Mouse (Mus musculus) midbrain, embryonic 12.5 days (tissue): ENCODE measurements at regions not wholly inside any gene's neighbourhood (a gene's known extent, or its start where the extent isn't known, plus 50 kb on each side); places are given as distances from the start of the nearest gene placed in this dataset.

Experiments used
- ATAC-seq: fragments of 200-750 bp; cut with Nextera tagmentation; 2 replicates; pipeline ENCODE4 v1.8.0; 2017; ENCODE audit warnings: low read depth, moderate TSS enrichment, moderate library complexity; ENCODE audit not compliant: low FRiP score
- H3K27ac ChIP-seq: fragments of 300-500 bp; sonication (generic); replicated peaks from 2 replicates; pipeline ENCODE4 v1.5.1; 2016; ENCODE audit warnings: mild to moderate bottlenecking
- H3K27me3 ChIP-seq: fragments of 300-500 bp; sonication (generic); 2 replicates; pipeline ENCODE4 v1.6.1; 2016; ENCODE audit warnings: mild to moderate bottlenecking
- H3K36me3 ChIP-seq: fragments of 300-500 bp; sonication (generic); 2 replicates; pipeline ENCODE4 v1.6.1; 2016
- H3K4me1 ChIP-seq: fragments of 300-500 bp; sonication (generic); 2 replicates; pipeline ENCODE4 v1.6.1; 2016
- H3K4me2 ChIP-seq: fragments of 300-500 bp; sonication (generic); replicated peaks from 2 replicates; pipeline ENCODE4 v1.6.1; 2016; ENCODE audit warnings: mild to moderate bottlenecking, moderate library complexity
- H3K4me3 ChIP-seq: fragments of 300-500 bp; sonication (generic); 2 replicates; pipeline ENCODE4 v1.5.1; 2016; ENCODE audit warnings: mild to moderate bottlenecking
- H3K9ac ChIP-seq: fragments of 300-500 bp; sonication (generic); replicated peaks from 2 replicates; pipeline ENCODE4 v1.6.1; 2016; ENCODE audit warnings: mild to moderate bottlenecking, moderate library complexity
- H3K9me3 ChIP-seq: fragments of 300-500 bp; sonication (generic); 2 replicates; pipeline ENCODE4 v1.6.1; 2016; ENCODE audit warnings: mild to moderate bottlenecking
- WGBS: fragments of 180-500 bp; shearing (Covaris S2); methylation state at CpG from one replicate; pipeline ENCODE4 v1.1.7; 2016; 5-methylcytosine and 5-hydroxymethylcytosine counted together

- Histone ChIP-seq H3K9ac (no peak overlapping the region), H3K9me3 (no peaks in the 10 kb centered on the region), H3K4me1 (no peaks in the 10 kb centered on the region), H3K36me3 (no peaks in the 10 kb centered on the region), H3K4me3 (no peak overlapping the region), H3K27me3 (no peaks in the 10 kb centered on the region), H3K27ac (no peak overlapping the region), H3K4me2 (no peak overlapping the region)
- 74% methylated on average over 26 of the region's 26 CpGs for WGBS
- no peak for ATAC-seq
Observed at GRCm38 (mm10) chr16:93486646-93487550, 117.0 kb downstream of the Setd4 start.

GRCm38 (mm10) chr16:93469957-93470356 is 133.9 kb downstream of the Setd4 start:
- no peak overlapping the region for H3K4me3 ChIP-seq
- no peaks in the 10 kb centered on the region for H3K4me1 ChIP-seq
- H3K27me3 ChIP-seq = no peaks in the 10 kb centered on the region
- 80% methylated on average over 6 of the region's 6 CpGs for WGBS
- ATAC-seq = no peak
- H3K9me3 ChIP-seq = no peaks in the 10 kb centered on the region; the same call in 1 of the 2 replicates
- H3K36me3 ChIP-seq = no peaks in the 10 kb centered on the region
- no peak overlapping the region for H3K27ac ChIP-seq
- H3K4me2 ChIP-seq = no peak overlapping the region
- no peak overlapping the region for H3K9ac ChIP-seq

- Histone ChIP-seq H3K4me2 (no peak overlapping the region), H3K9me3 (no peaks in the 10 kb centered on the region), H3K4me3 (no peak overlapping the region), H3K9ac (no peak overlapping the region), H3K27ac (no peak overlapping the region), H3K27me3 (0 out of 2 replicates have a peak, but pooled peaks cover under 1% of the 10 kb centered on the region), H3K36me3 (no peaks in the 10 kb centered on the region), H3K4me1 (no peaks in the 10 kb centered on the region)
- 83% methylated on average over 5 of the region's 5 CpGs for WGBS
- ATAC-seq = no peak
Observed at GRCm38 (mm10) chr16:93465741-93466140, 138.1 kb downstream of the Setd4 start.

GRCm38 (mm10) chr16:93464898-93465297 is 139.0 kb downstream of the Setd4 start:
- 66% methylated on average over 2 of the region's 2 CpGs for WGBS
- no peaks in the 10 kb centered on the region for H3K4me1 ChIP-seq
- H3K9me3 ChIP-seq = no peaks in the 10 kb centered on the region
- no peak overlapping the region for H3K27ac ChIP-seq
- H3K27me3 ChIP-seq = peaks cover 9% of the 10 kb centered on the region; the same call in 1 of the 2 replicates
- no peak overlapping the region for H3K9ac ChIP-seq
- no peak for ATAC-seq
- H3K36me3 ChIP-seq = no peaks in the 10 kb centered on the region
- no peak overlapping the region for H3K4me3 ChIP-seq
- no peak overlapping the region for H3K4me2 ChIP-seq

- WGBS = 86% methylated on average over 13 of the region's 13 CpGs
- Histone ChIP-seq H3K4me1 (peaks cover 8% of the 10 kb centered on the region), H3K9me3 (no peaks in the 10 kb centered on the region), H3K36me3 (no peaks in the 10 kb centered on the region), H3K9ac (no peak overlapping the region), H3K4me2 (no peak overlapping the region), H3K27ac (no peak overlapping the region), H3K27me3 (peaks cover 13% of the 10 kb centered on the region; the same call in 1 of the 2 replicates), H3K4me3 (no peak overlapping the region)
- ATAC-seq = no peak
Observed at GRCm38 (mm10) chr16:93463405-93463804, 140.5 kb downstream of the Setd4 start.

GRCm38 (mm10) chr16:93462286-93462610 is 141.6 kb downstream of the Setd4 start:
- peaks cover 20% of the 10 kb centered on the region; the same call in 1 of the 2 replicates for H3K27me3 ChIP-seq
- no peaks in the 10 kb centered on the region for H3K9me3 ChIP-seq
- H3K4me2 ChIP-seq = no peak overlapping the region
- H3K27ac ChIP-seq = no peak overlapping the region
- no peaks in the 10 kb centered on the region for H3K36me3 ChIP-seq
- 50% methylated on average over 8 of the region's 8 CpGs for WGBS
- no peak overlapping the region for H3K4me3 ChIP-seq
- peaks cover 8% of the 10 kb centered on the region for H3K4me1 ChIP-seq
- no peak for ATAC-seq
- H3K9ac ChIP-seq = no peak overlapping the region

- WGBS = 87% methylated on average over 27 of the region's 27 CpGs
- H3K27ac ChIP-seq = no peak overlapping the region
- no peak for ATAC-seq
Observed at GRCm38 (mm10) chr16:93461406-93462285, 142.2 kb downstream of the Setd4 start.

GRCm38 (mm10) chr16:93459497-93460240 is 144.2 kb downstream of the Setd4 start:
- Histone ChIP-seq H3K4me2 (no peak overlapping the region), H3K36me3 (no peaks in the 10 kb centered on the region), H3K9ac (no peak overlapping the region), H3K9me3 (no peaks in the 10 kb centered on the region), H3K4me1 (peaks cover 8% of the 10 kb centered on the region), H3K27ac (no peak overlapping the region), H3K4me3 (no peak overlapping the region), H3K27me3 (peaks cover 20% of the 10 kb centered on the region; the same call in 1 of the 2 replicates)
- no peak for ATAC-seq
- WGBS = 60% methylated on average over 12 of the region's 12 CpGs

More at GRCm38 (mm10) chr16:93461406-93462285, 142.2 kb downstream of the Setd4 start:
- Histone ChIP-seq H3K9ac (no peak overlapping the region), H3K9me3 (no peaks in the 10 kb centered on the region), H3K4me3 (no peak overlapping the region), H3K27me3 (peaks cover 20% of the 10 kb centered on the region; the same call in 1 of the 2 replicates), H3K4me2 (no peak overlapping the region), H3K4me1 (peaks cover 8% of the 10 kb centered on the region), H3K36me3 (no peaks in the 10 kb centered on the region)

- no peaks in the 10 kb centered on the region for H3K36me3 ChIP-seq
- H3K9ac ChIP-seq = no peak overlapping the region
- H3K4me2 ChIP-seq = peak overlapping the region; percentile 25; the same call in 1 of the 2 replicates
- H3K27ac ChIP-seq = no peak overlapping the region
- no peaks in the 10 kb centered on the region for H3K9me3 ChIP-seq
- 45% methylated on average over 25 of the region's 25 CpGs for WGBS
- H3K4me3 ChIP-seq = no peak overlapping the region
- ATAC-seq = no peak
- peaks cover 8% of the 10 kb centered on the region for H3K4me1 ChIP-seq
- H3K27me3 ChIP-seq = peaks cover 22% of the 10 kb centered on the region; the same call in 1 of the 2 replicates
Observed at GRCm38 (mm10) chr16:93458598-93459496, 145.0 kb downstream of the Setd4 start.

- H3K36me3 ChIP-seq = no peaks in the 10 kb centered on the region
- WGBS = 84% methylated on average over 20 of the region's 20 CpGs
- no peak overlapping the region for H3K4me2 ChIP-seq
- ATAC-seq = no peak
- H3K4me1 ChIP-seq = peaks cover 8% of the 10 kb centered on the region
- H3K9ac ChIP-seq = no peak overlapping the region
- peaks cover 26% of the 10 kb centered on the region; the same call in 1 of the 2 replicates for H3K27me3 ChIP-seq
- H3K4me3 ChIP-seq = no peak overlapping the region
- H3K27ac ChIP-seq = no peak overlapping the region
- no peaks in the 10 kb centered on the region for H3K9me3 ChIP-seq
Observed at GRCm38 (mm10) chr16:93458011-93458585, 145.8 kb downstream of the Setd4 start.
